Mouse (Mus musculus): ENCODE measurements around the gene Klhl32.
"Not testable (repeated sequence)": the region's sequence is repeated elsewhere in the genome, so short reads cannot be mapped to it uniquely, and the experiment has no call there.

Gene Klhl32

GRCm38 (mm10) chr4:24796229-24796628 lies 54.7 kb downstream of the Klhl32 start:
- in situ Hi-C loops (cut with MboI): no loop called here

GRCm38 (mm10) chr4:24795180-24795579 lies 55.7 kb downstream of the Klhl32 start:
- in situ Hi-C loops (cut with MboI): no loop called here

GRCm38 (mm10) chr4:24793726-24794345 lies 57.1 kb downstream of the Klhl32 start:
- in situ Hi-C loops (cut with MboI): no loop called here

- in situ Hi-C loops (cut with MboI): no loop called here
Observed at GRCm38 (mm10) chr4:24792416-24792981, 58.4 kb downstream of the Klhl32 start.

GRCm38 (mm10) chr4:24789331-24789730 lies 61.6 kb downstream of the Klhl32 start:
- in situ Hi-C loops (cut with MboI): no loop called here

- in situ Hi-C loops (cut with MboI): no loop called here
Observed at GRCm38 (mm10) chr4:24785757-24786532, 65.0 kb downstream of the Klhl32 start.

GRCm38 (mm10) chr4:24765919-24766318 lies 85.0 kb downstream of the Klhl32 start:
- in situ Hi-C loops (cut with MboI): no loop called here

- in situ Hi-C loops (cut with MboI): no loop called here
Observed at GRCm38 (mm10) chr4:24765469-24765868, 85.5 kb downstream of the Klhl32 start.

- in situ Hi-C loops (cut with MboI): no loop called here
Observed at GRCm38 (mm10) chr4:24764558-24764957, 86.4 kb downstream of the Klhl32 start.

- in situ Hi-C loops (cut with MboI): no loop called here
Observed at GRCm38 (mm10) chr4:24763451-24763850, 87.5 kb downstream of the Klhl32 start.

GRCm38 (mm10) chr4:24758954-24759353 lies 92.0 kb downstream of the Klhl32 start:
- in situ Hi-C loops (cut with MboI): no loop called here

- in situ Hi-C loops (cut with MboI): no loop called here
Observed at GRCm38 (mm10) chr4:24752517-24753208, 98.3 kb downstream of the Klhl32 start.

- in situ Hi-C loops (cut with MboI): no loop called here
Observed at GRCm38 (mm10) chr4:24737080-24737479, 113.8 kb downstream of the Klhl32 start.

GRCm38 (mm10) chr4:24720834-24721233 lies 130.1 kb downstream of the Klhl32 start:
- in situ Hi-C loops (cut with MboI): no loop called here

GRCm38 (mm10) chr4:24715559-24715958 lies 135.4 kb downstream of the Klhl32 start:
- in situ Hi-C loops (cut with MboI): no loop called here

GRCm38 (mm10) chr4:24714367-24714766 lies 136.6 kb downstream of the Klhl32 start:
- in situ Hi-C loops (cut with MboI): no loop called here

GRCm38 (mm10) chr4:24698528-24699117 lies 152.3 kb downstream of the Klhl32 start:
- in situ Hi-C loops (cut with MboI): no loop called here

- in situ Hi-C loops (cut with MboI): no loop called here
Observed at GRCm38 (mm10) chr4:24680080-24680479, 170.8 kb downstream of the Klhl32 start.

- in situ Hi-C loops (cut with MboI): no loop called here
Observed at GRCm38 (mm10) chr4:24670007-24670406, 180.9 kb downstream of the Klhl32 start.

GRCm38 (mm10) chr4:24659218-24659617 lies 191.7 kb downstream of the Klhl32 start:
- in situ Hi-C loops (cut with MboI): no loop called here

- in situ Hi-C loops (cut with MboI): not testable (repeated sequence)
Observed at GRCm38 (mm10) chr4:24644735-24645134, 206.2 kb downstream of the Klhl32 start.

- in situ Hi-C loops (cut with MboI): no loop called here
Observed at GRCm38 (mm10) chr4:24642306-24642705, 208.6 kb downstream of the Klhl32 start.

All from mature B cell (primary cell).